Mouse (Mus musculus): ENCODE measurements around the gene Slc24a2.

DNA sequence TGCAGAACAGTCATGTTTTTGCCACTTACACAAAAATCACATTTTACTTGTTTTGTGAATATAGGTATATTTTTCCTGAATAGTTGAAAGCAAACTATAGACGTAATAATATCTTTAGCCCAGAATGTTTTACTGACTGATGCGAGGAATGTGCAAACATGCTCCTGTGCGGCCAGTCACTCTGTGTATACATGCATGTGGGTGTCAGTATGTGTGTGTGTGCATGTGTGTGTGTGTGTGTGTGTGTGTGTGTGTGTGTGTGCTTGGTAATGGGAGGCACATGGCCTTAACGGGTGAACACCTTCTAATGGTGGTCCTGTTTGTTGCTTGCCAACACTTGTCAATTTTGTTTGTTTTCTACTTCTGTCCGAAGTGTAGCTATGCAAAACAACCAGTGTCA, 142.7 kb downstream of the Slc24a2 start:
- TF ChIP-seq POLR2A (IDR thresholded peaks at IDR 0.05; ENCODE audit: borderline replicate concordance, low read depth, low read length) (no peak), CTCF (IDR thresholded peaks at IDR 0.05; ENCODE audit: low read depth, low read length) (no peak)
